ENCODE assay signal across 8 mouse cellular contexts in genomic region chr11:70562287-70562994, GRCm38 (mm10). TPM values are rescaled to one million over a fixed set of nuclear protein-coding genes. Genes with fewer than 3 reads are reported as not detected.
DNase-seq lines count a peak whose midpoint lies in the region; ATAC-seq lines count a peak whose summit lies in the region.

TSS of gene Mink1 (plus strand) at chr11:70562881.

- ATAC-seq in intestine, embryonic 14.5 days (replicated peaks; ENCODE audit: low FRiP score, low TSS enrichment, low read depth) = peak; percentile 86
- ATAC-seq in megakaryocyte progenitor cell, adult 5-6 weeks (replicated peaks; ENCODE audit: poor library complexity) = peak; percentile 63

- H3K36me3 ChIP-seq in intestine, embryonic 14.5 days (ENCODE audit: control insufficient read depth, insufficient read depth, low read length) = peaks cover 7% of the 10 kb centered on the region

- intact Hi-C loops in gastrocnemius, postnatal 36 days (cut with DNase I) = no loop called here
- intact Hi-C loops in left cerebral cortex, postnatal 10 days (cut with DNase I) = loop anchor here (5.0 kb wide), 1 partner anchor 35 kb away; no protein-coding TSS in a partner anchor

- no peaks in the 10 kb centered on the region for H3K27me3 ChIP-seq in intestine, embryonic 14.5 days (replicated peaks; ENCODE audit: control insufficient read depth, insufficient read depth, low read length)

- peak within 1 kb of the TSS; percentile 73 for H3K9ac ChIP-seq in intestine, embryonic 14.5 days (ENCODE audit: low read length)

- H3K4me1 ChIP-seq in intestine, embryonic 14.5 days (replicated peaks; ENCODE audit: control insufficient read depth, insufficient read depth, low read length) = peaks cover 31% of the 10 kb centered on the region; the same call in 1 of the 2 replicates

- WGBS in intestine, embryonic 14.5 days = 0% methylated on average over 54 of the region's 57 CpGs

- peak within 1 kb of the TSS; percentile 85 for H3K4me3 ChIP-seq in intestine, embryonic 14.5 days (ENCODE audit: low read depth, low read length)

- H3K4me2 ChIP-seq in intestine, embryonic 14.5 days (ENCODE audit: low read length) = peak within 1 kb of the TSS; percentile 78

- DNase-seq in adrenal gland, adult 2 months = peak; percentile 94
- DNase-seq in embryo, embryonic 11.5 days (ENCODE audit: low read depth, low spot score) = peak; percentile 93
- DNase-seq in gastrocnemius, postnatal 36 days = peak; percentile 79 to 85
- peak; percentile 87 for DNase-seq in intestine, embryonic 14.5 days (ENCODE audit: low spot score)
- peak; percentile 84 to 93 for DNase-seq in left cerebral cortex, postnatal 10 days (ENCODE audit: extremely low spot score in 1 of 2, low spot score in 2 of 2)
- peak; percentile 88 for DNase-seq in right cerebral cortex, postnatal 14 days
- DNase-seq in urinary bladder, postnatal 25 days (ENCODE audit: low spot score) = peak; percentile 85

- H3K27ac ChIP-seq in intestine, embryonic 14.5 days (ENCODE audit: low read depth) = peak within 1 kb of the TSS; percentile 81

- no peaks in the 10 kb centered on the region for H3K9me3 ChIP-seq in intestine, embryonic 14.5 days (ENCODE audit: control insufficient read depth, low read length)

RNA-seq across cellular contexts. Expression of gene Mink1, which starts in this region (rescaled TPM):
- total RNA-seq in adrenal gland, adult 2 months (2021) = 10 to 100 TPM; 44.8 to 46.0 TPM
- polyA plus RNA-seq in adrenal gland, adult 2 months (2012; rRNA removed) = 59.1 and 62.8 TPM in 2 replicates
- total RNA-seq in gastrocnemius, postnatal 36 days (2021) = 10 to 100 TPM; 28.0 to 31.1 TPM
- polyA plus RNA-seq in intestine, embryonic 14.5 days (2014; fragmentation: Nextera tagmentation; extraction: Ambion mirVana) = 16.9 and 19.9 TPM in 2 replicates
- total RNA-seq in left cerebral cortex, postnatal 10 days (2021) = 100 to 1,000 TPM; 252 to 262 TPM
- total RNA-seq in megakaryocyte progenitor cell, adult 5-6 weeks (2015) = 14.4 and 18.0 TPM in 2 replicates
- 12.5 and 16.5 TPM in 2 replicates for total RNA-seq in megakaryocyte progenitor cell, adult 5-6 weeks (2017)

Comparison
In these comparisons a context has a peak if more than half of its experiments do, and no peak if none do; other contexts are left out.
1. Peak in every context shown above with its lines: DNase-seq, ATAC-seq, H3K4me3 ChIP-seq and H3K27ac ChIP-seq.
2. RNA of gene Mink1 (total RNA-seq): 252 to 262 TPM in left cerebral cortex, postnatal 10 days; 44.8 to 46.0 TPM in adrenal gland, adult 2 months, 28.0 to 31.1 TPM in gastrocnemius, postnatal 36 days and 12.5 to 18.0 TPM in megakaryocyte progenitor cell, adult 5-6 weeks; every median in the first group is over 4 times any median in the second.